Mouse (Mus musculus) kidney, postnatal 25 days (tissue): ENCODE measurements at regions not wholly inside any gene's neighbourhood (a gene's known extent, or its start where the extent isn't known, plus 50 kb on each side); places are given as distances from the start of the nearest gene placed in this dataset.

Source experiments
- DNase-seq, 2 experiments: peaks; one replicate each; pipeline ENCODE4 v3.0.0; 2021; ENCODE audit warnings: mixed read lengths in 2 of 2

- no peak for DNase-seq
These were observed 86.3 kb downstream of the Hhipl2 start for GRCm38 (mm10) chr1:183504103-183504841.

GRCm38 (mm10) chr1:183507893-183508292 lies 89.9 kb downstream of the Hhipl2 start:
- no peak for DNase-seq

GRCm38 (mm10) chr1:183510759-183511158 lies 92.7 kb downstream of the Hhipl2 start:
- DNase-seq: no peak

- DNase-seq: no peak
These were observed 95.9 kb downstream of the Hhipl2 start for GRCm38 (mm10) chr1:183513876-183514275.

GRCm38 (mm10) chr1:183514281-183514983 lies 96.4 kb downstream of the Hhipl2 start:
- no peak for DNase-seq

GRCm38 (mm10) chr1:183514984-183515287 lies 96.9 kb downstream of the Hhipl2 start:
- no peak for DNase-seq

GRCm38 (mm10) chr1:183516167-183516566 lies 98.2 kb downstream of the Hhipl2 start:
- DNase-seq: no peak

- no peak for DNase-seq
These were observed 99.2 kb downstream of the Hhipl2 start for GRCm38 (mm10) chr1:183517236-183517635.

GRCm38 (mm10) chr1:183521569-183521968 lies 103.6 kb downstream of the Hhipl2 start:
- DNase-seq: no peak

- DNase-seq: no peak
These were observed 115.4 kb downstream of the Hhipl2 start for GRCm38 (mm10) chr1:183533386-183533785.

- DNase-seq: no peak
These were observed 130.9 kb downstream of the Hhipl2 start for GRCm38 (mm10) chr1:183548752-183549387.

- DNase-seq: no peak
These were observed 134.6 kb downstream of the Hhipl2 start for GRCm38 (mm10) chr1:183552617-183553016.

GRCm38 (mm10) chr1:183553219-183553618 lies 135.2 kb downstream of the Hhipl2 start:
- no peak for DNase-seq

GRCm38 (mm10) chr1:183562853-183563252 lies 144.8 kb downstream of the Hhipl2 start:
- DNase-seq: no peak

GRCm38 (mm10) chr1:183573621-183574585 lies 155.9 kb downstream of the Hhipl2 start:
- no peak for DNase-seq

- DNase-seq: no peak
These were observed 166.8 kb downstream of the Hhipl2 start for GRCm38 (mm10) chr1:183584861-183585260.

GRCm38 (mm10) chr1:183586406-183586805 lies 168.4 kb downstream of the Hhipl2 start:
- no peak for DNase-seq

GRCm38 (mm10) chr1:183595306-183595705 lies 177.3 kb downstream of the Hhipl2 start:
- no peak for DNase-seq

- DNase-seq: no peak
These were observed 182.5 kb downstream of the Hhipl2 start for GRCm38 (mm10) chr1:183600466-183600865.

- DNase-seq: no peak
These were observed 194.1 kb downstream of the Hhipl2 start for GRCm38 (mm10) chr1:183611966-183612694.

- no peak for DNase-seq
These were observed 201.5 kb downstream of the Hhipl2 start for GRCm38 (mm10) chr1:183619451-183620059.

- DNase-seq: no peak
These were observed 204.3 kb downstream of the Hhipl2 start for GRCm38 (mm10) chr1:183622341-183622740.
